Mouse (Mus musculus) cerebellum, postnatal 10 days (tissue): ENCODE results near the gene Actg2.

Experiments used
- DNase-seq, 2 experiments: peaks; one replicate each; pipeline ENCODE4 v3.0.0; 2021; ENCODE audit warnings: mixed read lengths in 2 of 2

The Actg2 gene

GRCm38 (mm10) chr6:83510210-83510609, 25.9 kb downstream of the Actg2 start:
- peak; percentile 63 for DNase-seq

- peak; percentile 80 to 84 for DNase-seq
These were observed 26.6 kb downstream of the Actg2 start for GRCm38 (mm10) chr6:83509442-83509841.

- DNase-seq, result no peak
These were observed 28.9 kb downstream of the Actg2 start for GRCm38 (mm10) chr6:83507168-83507546.

GRCm38 (mm10) chr6:83506258-83507167, 29.6 kb downstream of the Actg2 start, which contains the start of gene Dguok:
Gene Dguok (minus strand): TSS chr6:83506969.
- DNase-seq, result peak; percentile 97 to 98

- no peak for DNase-seq
These were observed 30.5 kb downstream of the Actg2 start for GRCm38 (mm10) chr6:83505554-83505953.

GRCm38 (mm10) chr6:83503361-83503760, 32.7 kb downstream of the Actg2 start:
- DNase-seq, result no peak

- peak in 1 of 2 experiments; percentile 24 for DNase-seq
These were observed 33.4 kb downstream of the Actg2 start for GRCm38 (mm10) chr6:83502656-83503055.

GRCm38 (mm10) chr6:83501524-83502310, 34.3 kb downstream of the Actg2 start:
- no peak for DNase-seq

GRCm38 (mm10) chr6:83500462-83500861, 35.6 kb downstream of the Actg2 start:
- peak in 1 of 2 experiments; percentile 36 for DNase-seq

GRCm38 (mm10) chr6:83499078-83499477, 37.0 kb downstream of the Actg2 start:
- DNase-seq, result no peak

GRCm38 (mm10) chr6:83496753-83497710, 39.0 kb downstream of the Actg2 start:
- DNase-seq, result peak; percentile 52 to 57

- DNase-seq, result peak; percentile 66 to 67
These were observed 39.9 kb downstream of the Actg2 start for GRCm38 (mm10) chr6:83496009-83496752.

GRCm38 (mm10) chr6:83490622-83491021, 45.4 kb downstream of the Actg2 start:
- no peak for DNase-seq

- DNase-seq, result no peak
These were observed 47.9 kb downstream of the Actg2 start for GRCm38 (mm10) chr6:83488200-83488599.

- DNase-seq, result no peak
These were observed 48.8 kb downstream of the Actg2 start for GRCm38 (mm10) chr6:83487298-83487697.

- DNase-seq, result peak; percentile 42 to 63
These were observed 50.2 kb downstream of the Actg2 start for GRCm38 (mm10) chr6:83485854-83486253.

- DNase-seq, result no peak
These were observed 52.3 kb downstream of the Actg2 start for GRCm38 (mm10) chr6:83483776-83484175.

- DNase-seq, result no peak
These were observed 53.5 kb downstream of the Actg2 start for GRCm38 (mm10) chr6:83482418-83483085.

GRCm38 (mm10) chr6:83480019-83480655, 55.9 kb downstream of the Actg2 start:
- no peak for DNase-seq

GRCm38 (mm10) chr6:83479193-83479592, 56.9 kb downstream of the Actg2 start:
- no peak for DNase-seq

- no peak for DNase-seq
These were observed 57.4 kb downstream of the Actg2 start for GRCm38 (mm10) chr6:83478628-83479027.
